Mouse (Mus musculus) forebrain, embryonic 13.5 days (tissue): Measurements from ENCODE around the gene Gstp2. TPM values are rescaled to one million over a fixed set of nuclear protein-coding genes. Genes with fewer than 3 reads are reported as not detected.

Experiments used
- ATAC-seq: fragments of 200-750 bp; cut with Nextera tagmentation; 2 replicates; pipeline ENCODE4 v1.8.0; 2017
- H3K27ac ChIP-seq: fragments of 300-500 bp; sonication (generic); 2 replicates; pipeline ENCODE4 v1.5.1; 2015; ENCODE audit warnings: inconsistent platforms, mild to moderate bottlenecking, moderate library complexity
- H3K27me3 ChIP-seq: fragments of 300-500 bp; sonication (generic); 2 replicates; pipeline ENCODE4 v1.6.1; 2015; ENCODE audit warnings: mild to moderate bottlenecking, inconsistent platforms
- H3K36me3 ChIP-seq: fragments of 300-500 bp; sonication (generic); 2 replicates; pipeline ENCODE4 v1.6.1; 2015; ENCODE audit warnings: mild to moderate bottlenecking, inconsistent platforms; ENCODE audit not compliant: poor library complexity, severe bottlenecking
- H3K4me1 ChIP-seq: fragments of 300-500 bp; sonication (generic); 2 replicates; pipeline ENCODE4 v1.6.1; 2015; ENCODE audit warnings: inconsistent platforms
- H3K4me2 ChIP-seq: fragments of 300-500 bp; sonication (generic); 2 replicates; pipeline ENCODE4 v1.6.1; 2015; ENCODE audit warnings: inconsistent platforms, mild to moderate bottlenecking, moderate library complexity
- H3K4me3 ChIP-seq: fragments of 300-500 bp; sonication (generic); 2 replicates; pipeline ENCODE4 v1.5.1; 2015; ENCODE audit warnings: mild to moderate bottlenecking, inconsistent platforms
- H3K9ac ChIP-seq: fragments of 300-500 bp; sonication (generic); 2 replicates; pipeline ENCODE4 v1.6.1; 2015; ENCODE audit warnings: mild to moderate bottlenecking, inconsistent platforms
- H3K9me3 ChIP-seq: fragments of 300-500 bp; sonication (generic); replicated peaks from 2 replicates; pipeline ENCODE4 v1.6.1; 2016; ENCODE audit warnings: inconsistent platforms
- WGBS: fragments of 180-500 bp; shearing (Covaris S2); methylation state at CpG from one replicate; pipeline ENCODE4 v1.1.7; 2015; 5-methylcytosine and 5-hydroxymethylcytosine counted together
- polyA plus RNA-seq: library from polyadenylated mRNA; unstranded; fragments of >200 nt; fragmentation: Nextera tagmentation; extraction: Ambion mirVana; gene quantifications from 2 replicates; pipeline ENCODE4 v1.2.1, GENCODE M21; 2015

Gstp2 gene
- polyA plus RNA-seq, 1 experiment from 2014 or later, result 2.5 TPM

- H3K27ac ChIP-seq, result no peak overlapping the region
- WGBS, result 64% methylated on average over 10 of the region's 10 CpGs
- no peak overlapping the region for H3K4me3 ChIP-seq
- H3K36me3 ChIP-seq, result no peaks in the 10 kb centered on the region
- H3K9ac ChIP-seq, result no peak overlapping the region
- no peaks in the 10 kb centered on the region for H3K27me3 ChIP-seq
- no peak for ATAC-seq
- no peak overlapping the region for H3K4me2 ChIP-seq
- H3K4me1 ChIP-seq, result peaks cover 9% of the 10 kb centered on the region; the same call in 1 of the 2 replicates
- H3K9me3 ChIP-seq, result no peaks in the 10 kb centered on the region
These were observed 27.8 kb downstream of the Gstp2 start for GRCm38 (mm10) chr19:4017921-4018587.

GRCm38 (mm10) chr19:4015635-4016034 lies 30.2 kb downstream of the Gstp2 start:
- Histone ChIP-seq H3K36me3 (no peaks in the 10 kb centered on the region), H3K4me2 (no peak overlapping the region), H3K9ac (no peak overlapping the region), H3K4me1 (peaks cover 22% of the 10 kb centered on the region), H3K9me3 (no peaks in the 10 kb centered on the region), H3K27me3 (no peaks in the 10 kb centered on the region), H3K27ac (no peak overlapping the region), H3K4me3 (no peak overlapping the region)
- no peak for ATAC-seq
- WGBS, result 53% methylated on average over 5 of the region's 5 CpGs

GRCm38 (mm10) chr19:4014802-4015201 lies 31.0 kb downstream of the Gstp2 start:
- no peak for ATAC-seq
- H3K27ac ChIP-seq, result no peak overlapping the region
- no peaks in the 10 kb centered on the region for H3K9me3 ChIP-seq
- H3K9ac ChIP-seq, result peak overlapping the region; percentile 1
- H3K36me3 ChIP-seq, result peaks cover 7% of the 10 kb centered on the region
- no peak overlapping the region for H3K4me3 ChIP-seq
- H3K27me3 ChIP-seq, result no peaks in the 10 kb centered on the region
- H3K4me1 ChIP-seq, result peaks cover 22% of the 10 kb centered on the region
- no peak overlapping the region for H3K4me2 ChIP-seq

GRCm38 (mm10) chr19:4013066-4013465 lies 32.8 kb downstream of the Gstp2 start:
- ATAC-seq, result no peak; the same call in 1 of the 2 replicates
- H3K4me1 ChIP-seq, result peaks cover 13% of the 10 kb centered on the region
- no peaks in the 10 kb centered on the region for H3K9me3 ChIP-seq
- H3K4me2 ChIP-seq, result peak overlapping the region; percentile 79
- peaks cover 24% of the 10 kb centered on the region for H3K36me3 ChIP-seq
- peak overlapping the region; percentile 80 for H3K4me3 ChIP-seq
- no peaks in the 10 kb centered on the region for H3K27me3 ChIP-seq
- H3K9ac ChIP-seq, result peak overlapping the region; percentile 31; the same call in 1 of the 2 replicates
- WGBS, result 25% methylated on average over 9 of the region's 9 CpGs
- no peak overlapping the region for H3K27ac ChIP-seq

- peak within 1 kb of the TSS; percentile 48 for H3K27ac ChIP-seq
- H3K9me3 ChIP-seq, result no peaks in the 10 kb centered on the region
- H3K4me1 ChIP-seq, result peaks cover 13% of the 10 kb centered on the region
- peak within 1 kb of the TSS; percentile 79 for H3K4me2 ChIP-seq
- peak within 1 kb of the TSS; percentile 80 for H3K4me3 ChIP-seq
- H3K9ac ChIP-seq, result peak within 1 kb of the TSS; percentile 80
- WGBS, result under 1% methylated on average over 45 of the region's 45 CpGs
- H3K36me3 ChIP-seq, result peaks cover 30% of the 10 kb centered on the region
- H3K27me3 ChIP-seq, result no peaks in the 10 kb centered on the region
- ATAC-seq, result peak; percentile 100
These were observed 33.3 kb downstream of the Gstp2 start, which contains the start of gene Ndufv1 for GRCm38 (mm10) chr19:4012432-4013022. Gene Ndufv1 (minus strand): TSS chr19:4012806.

GRCm38 (mm10) chr19:4011086-4011485 lies 34.7 kb downstream of the Gstp2 start:
- WGBS, result 93% methylated on average over 5 of the region's 5 CpGs

GRCm38 (mm10) chr19:4005971-4006370 lies 39.9 kb downstream of the Gstp2 start:
- ATAC-seq, result no peak
- Histone ChIP-seq H3K27me3 (no peaks in the 10 kb centered on the region; the same call in 1 of the 2 replicates), H3K27ac (no peak overlapping the region), H3K4me1 (peaks cover 10% of the 10 kb centered on the region), H3K9ac (no peak overlapping the region), H3K9me3 (no peaks in the 10 kb centered on the region), H3K4me2 (no peak overlapping the region), H3K36me3 (peaks cover 55% of the 10 kb centered on the region), H3K4me3 (no peak overlapping the region)
- WGBS, result 95% methylated on average over 8 of the region's 8 CpGs

More at GRCm38 (mm10) chr19:4011086-4011485, 34.7 kb downstream of the Gstp2 start:
- Histone ChIP-seq H3K4me3 (no peak overlapping the region), H3K4me1 (peaks cover 13% of the 10 kb centered on the region), H3K36me3 (peaks cover 44% of the 10 kb centered on the region), H3K27me3 (no peaks in the 10 kb centered on the region), H3K27ac (no peak overlapping the region), H3K9ac (no peak overlapping the region; the same call in 1 of the 2 replicates), H3K9me3 (no peaks in the 10 kb centered on the region), H3K4me2 (peak overlapping the region; percentile 79; the same call in 1 of the 2 replicates)
- ATAC-seq, result no peak

GRCm38 (mm10) chr19:4005091-4005490 lies 40.7 kb downstream of the Gstp2 start:
- H3K36me3 ChIP-seq, result peaks cover 51% of the 10 kb centered on the region
- H3K4me1 ChIP-seq, result peaks cover 10% of the 10 kb centered on the region
- H3K4me3 ChIP-seq, result no peak overlapping the region
- no peaks in the 10 kb centered on the region; the same call in 1 of the 2 replicates for H3K27me3 ChIP-seq
- no peak overlapping the region for H3K9ac ChIP-seq
- H3K27ac ChIP-seq, result no peak overlapping the region
- ATAC-seq, result no peak
- WGBS, result 90% methylated on average over 9 of the region's 9 CpGs
- H3K4me2 ChIP-seq, result no peak overlapping the region
- H3K9me3 ChIP-seq, result no peaks in the 10 kb centered on the region

- 89% methylated on average over 15 of the region's 15 CpGs for WGBS
- H3K9me3 ChIP-seq, result no peaks in the 10 kb centered on the region
- H3K36me3 ChIP-seq, result peaks cover 43% of the 10 kb centered on the region
- peaks cover 17% of the 10 kb centered on the region for H3K4me1 ChIP-seq
- no peak for ATAC-seq
- H3K9ac ChIP-seq, result no peak overlapping the region
- no peak overlapping the region for H3K27ac ChIP-seq
- no peaks in the 10 kb centered on the region; the same call in 1 of the 2 replicates for H3K27me3 ChIP-seq
- H3K4me2 ChIP-seq, result no peak overlapping the region
- no peak overlapping the region for H3K4me3 ChIP-seq
These were observed 41.5 kb downstream of the Gstp2 start for GRCm38 (mm10) chr19:4004331-4004730.

GRCm38 (mm10) chr19:4003641-4004040 lies 42.2 kb downstream of the Gstp2 start:
- peaks cover 17% of the 10 kb centered on the region for H3K4me1 ChIP-seq
- H3K36me3 ChIP-seq, result peaks cover 36% of the 10 kb centered on the region
- H3K4me3 ChIP-seq, result no peak overlapping the region
- H3K9me3 ChIP-seq, result no peaks in the 10 kb centered on the region
- no peak overlapping the region for H3K9ac ChIP-seq
- no peak overlapping the region for H3K27ac ChIP-seq
- 86% methylated on average over 12 of the region's 12 CpGs for WGBS
- H3K27me3 ChIP-seq, result no peaks in the 10 kb centered on the region; the same call in 1 of the 2 replicates
- no peak for ATAC-seq
- no peak overlapping the region for H3K4me2 ChIP-seq

GRCm38 (mm10) chr19:4003112-4003511 lies 42.7 kb downstream of the Gstp2 start, which contains the start of gene Doc2g:
Gene Doc2g (plus strand): TSS chr19:4003313.
- no peak within 1 kb of the TSS for H3K4me2 ChIP-seq
- no peak within 1 kb of the TSS for H3K27ac ChIP-seq
- H3K27me3 ChIP-seq, result peaks cover 2% of the 10 kb centered on the region; the same call in 1 of the 2 replicates
- peaks cover 17% of the 10 kb centered on the region for H3K4me1 ChIP-seq
- no peaks in the 10 kb centered on the region for H3K9me3 ChIP-seq
- 78% methylated on average over 1 of the region's 1 CpGs for WGBS
- peaks cover 31% of the 10 kb centered on the region for H3K36me3 ChIP-seq
- ATAC-seq, result no peak
- no peak within 1 kb of the TSS for H3K9ac ChIP-seq
- H3K4me3 ChIP-seq, result no peak within 1 kb of the TSS

- H3K4me2 ChIP-seq, result peak overlapping the region; percentile 83
- peak overlapping the region; percentile 86 for H3K9ac ChIP-seq
- peaks cover 17% of the 10 kb centered on the region for H3K36me3 ChIP-seq
- WGBS, result 89% methylated on average over 5 of the region's 5 CpGs
- H3K27me3 ChIP-seq, result peaks cover 8% of the 10 kb centered on the region; the same call in 1 of the 2 replicates
- peaks cover 17% of the 10 kb centered on the region for H3K4me1 ChIP-seq
- no peak for ATAC-seq
- H3K27ac ChIP-seq, result no peak overlapping the region
- no peaks in the 10 kb centered on the region for H3K9me3 ChIP-seq
- no peak overlapping the region; the same call in 1 of the 2 replicates for H3K4me3 ChIP-seq
These were observed 44.1 kb downstream of the Gstp2 start for GRCm38 (mm10) chr19:4001752-4002151.
